Mouse (Mus musculus) MEL (cell line): ENCODE measurements around the gene Ints7.

Source experiments
- BHLHE40 ChIP-seq: IDR thresholded peaks from 2 replicates; pipeline ENCODE4 v1.6.1; 2012; ENCODE audit warnings: low read depth, mild to moderate bottlenecking, inconsistent platforms, low read length, improper control_type of control experiment, borderline replicate concordance
- CTCF ChIP-seq, 3 experiments: IDR thresholded peaks in 2 of 3; conservative IDR thresholded peaks in 1 of 3; 2 replicates each; pipeline ENCODE4 v1.5.1; 2011 to 2012; ENCODE audit warnings: low read length in 3 of 3, low read depth in 2 of 3, mild to moderate bottlenecking in 2 of 3, improper control_type of control experiment in 1 of 3, inconsistent platforms in 1 of 3, mixed read lengths in 1 of 3, moderate library complexity in 1 of 3; ENCODE audit not compliant: control insufficient read depth in 1 of 3, insufficient read depth in 1 of 3, poor library complexity in 1 of 3, severe bottlenecking in 1 of 3
- EP300 ChIP-seq, 2 experiments: IDR thresholded peaks; 2 replicates each; pipeline ENCODE4 v1.6.1; 2011; ENCODE audit warnings: improper control_type of control experiment in 2 of 2, low read length in 2 of 2, low read depth in 1 of 2, mild to moderate bottlenecking in 1 of 2
- HCFC1 ChIP-seq: IDR thresholded peaks from 2 replicates; pipeline ENCODE4 v1.6.1; 2012; ENCODE audit warnings: low read depth, mild to moderate bottlenecking, inconsistent platforms, low read length, improper control_type of control experiment, moderate library complexity
- MAZ ChIP-seq: IDR thresholded peaks from 2 replicates; pipeline ENCODE4 v1.6.1; 2012; ENCODE audit warnings: low read depth, mild to moderate bottlenecking, inconsistent platforms, low read length, improper control_type of control experiment
- MYC ChIP-seq: IDR thresholded peaks from 2 replicates; pipeline ENCODE4 v1.6.1; 2011; ENCODE audit warnings: low read depth, mild to moderate bottlenecking, low read length, improper control_type of control experiment, moderate library complexity
- POLR2A ChIP-seq, 2 experiments: IDR thresholded peaks; 2 replicates each; pipeline ENCODE4 v1.6.1; 2011 to 2012; ENCODE audit warnings: low read length in 2 of 2, mild to moderate bottlenecking in 2 of 2, control low read depth in 1 of 2, improper control_type of control experiment in 1 of 2, low read depth in 1 of 2, moderate library complexity in 1 of 2; ENCODE audit not compliant: control insufficient read depth in 1 of 2, insufficient read depth in 1 of 2, poor library complexity in 1 of 2
- POLR2AphosphoS2 ChIP-seq: IDR thresholded peaks from 2 replicates; pipeline ENCODE4 v1.6.1; 2011; ENCODE audit warnings: low read length, improper control_type of control experiment
- RAD21 ChIP-seq: IDR thresholded peaks from 2 replicates; pipeline ENCODE4 v1.6.1; 2011; ENCODE audit warnings: mild to moderate bottlenecking, low read depth, low read length, improper control_type of control experiment
- SIN3A ChIP-seq: IDR thresholded peaks from 2 replicates; pipeline ENCODE4 v1.6.1; 2012; ENCODE audit warnings: low read length, improper control_type of control experiment, inconsistent platforms
- TCF12 ChIP-seq: IDR thresholded peaks from 2 replicates; pipeline ENCODE4 v1.6.1; 2014; ENCODE audit warnings: low read depth, mild to moderate bottlenecking, inconsistent platforms, low read length, improper control_type of control experiment, moderate library complexity
- UBTF ChIP-seq: IDR thresholded peaks from 2 replicates; pipeline ENCODE4 v1.6.1; 2012; ENCODE audit warnings: low read depth, mild to moderate bottlenecking, inconsistent platforms, low read length, improper control_type of control experiment, moderate library complexity, borderline replicate concordance; ENCODE audit not compliant: insufficient read depth
- USF1 ChIP-seq: IDR thresholded peaks from 2 replicates; pipeline ENCODE4 v1.6.1; 2014; ENCODE audit warnings: low read depth, mild to moderate bottlenecking, inconsistent platforms, low read length, improper control_type of control experiment, moderate library complexity
- ZKSCAN1 ChIP-seq: IDR thresholded peaks from 2 replicates; pipeline ENCODE4 v1.6.1; 2012; ENCODE audit warnings: low read depth, mild to moderate bottlenecking, inconsistent platforms, low read length, improper control_type of control experiment, moderate library complexity

DNA sequence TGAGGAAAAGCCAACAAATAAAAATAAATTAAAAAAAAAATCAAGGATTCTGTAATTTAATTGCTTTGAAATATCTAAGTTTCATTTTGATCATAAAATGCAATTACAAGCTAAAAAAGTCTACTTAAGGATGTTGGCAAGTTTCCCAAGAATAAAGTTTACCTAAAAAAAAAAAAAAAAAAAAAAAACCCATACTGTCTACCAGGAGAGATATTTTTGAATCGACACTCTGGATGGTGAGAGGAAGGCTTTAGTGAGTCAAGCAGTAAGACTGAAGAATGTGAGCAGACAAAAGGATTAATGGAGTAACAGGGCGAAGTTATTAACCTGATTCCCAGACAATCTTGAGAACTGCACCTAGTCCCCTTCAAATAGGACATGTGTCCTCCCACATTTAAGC lies 35.1 kb upstream of the Ints7 start:
- TF ChIP-seq TCF12 = no peak
- no peak for TF ChIP-seq USF1
- no peak for TF ChIP-seq ZKSCAN1
- no peak for TF ChIP-seq MAZ
- TF ChIP-seq RAD21 = no peak
- no peak for TF ChIP-seq BHLHE40
- TF ChIP-seq CTCF (IDR thresholded peaks at IDR 0.05 in 2 of 3, conservative IDR thresholded peaks at IDR 0.05 in 1 of 3; ENCODE audit: control insufficient read depth in 1 of 3, insufficient read depth in 1 of 3, low read depth in 2 of 3, low read length in 3 of 3, poor library complexity in 1 of 3, severe bottlenecking in 1 of 3) = no peak
- TF ChIP-seq POLR2A (IDR thresholded peaks at IDR 0.05; ENCODE audit: control insufficient read depth in 1 of 2, insufficient read depth in 1 of 2, low read depth in 1 of 2, low read length in 2 of 2, poor library complexity in 1 of 2) = no peak
- no peak for TF ChIP-seq EP300 (IDR thresholded peaks at IDR 0.05; ENCODE audit: low read depth in 1 of 2, low read length in 2 of 2)
- no peak for TF ChIP-seq HCFC1
- no peak for TF ChIP-seq POLR2AphosphoS2
- TF ChIP-seq UBTF = no peak
- no peak for TF ChIP-seq SIN3A
- no peak for TF ChIP-seq MYC
